Mouse (Mus musculus) c-Kit-positive CD71-positive TER-119-negative erythroid progenitor cells, embryonic 14.5 days (primary cell): ENCODE measurements around the gene Slc39a5.

Experiments used
- DNase-seq: peaks from one replicate; pipeline ENCODE4 v3.0.0-alpha.2; 2013; ENCODE audit warnings: low read depth

Gene Slc39a5

GRCm38 (mm10) chr10:128409692-128410559, 8.9 kb upstream of the Slc39a5 start:
- peak; percentile 98 for DNase-seq

- DNase-seq: peak; percentile 32
Measured at GRCm38 (mm10) chr10:128408591-128409535, 7.8 kb upstream of the Slc39a5 start.

- no peak for DNase-seq
Measured at GRCm38 (mm10) chr10:128403931-128404330, 2.9 kb upstream of the Slc39a5 start.

GRCm38 (mm10) chr10:128401638-128402037, 609 bp upstream of the Slc39a5 start:
- no peak for DNase-seq

GRCm38 (mm10) chr10:128400338-128400737, 691 bp downstream of the Slc39a5 start:
- DNase-seq: no peak

- no peak for DNase-seq
Measured at GRCm38 (mm10) chr10:128397466-128397865, 3.6 kb downstream of the Slc39a5 start.

GRCm38 (mm10) chr10:128396716-128397264, 4.2 kb downstream of the Slc39a5 start:
- DNase-seq: no peak

GRCm38 (mm10) chr10:128396017-128396673, 4.9 kb downstream of the Slc39a5 start:
- no peak for DNase-seq

- DNase-seq: no peak
Measured at GRCm38 (mm10) chr10:128391850-128392249, 9.2 kb downstream of the Slc39a5 start.

- DNase-seq: no peak
Measured at GRCm38 (mm10) chr10:128390366-128390765, 10.7 kb downstream of the Slc39a5 start.

- no peak for DNase-seq
Measured at GRCm38 (mm10) chr10:128389570-128389969, 11.5 kb downstream of the Slc39a5 start.

GRCm38 (mm10) chr10:128388941-128389340, 12.1 kb downstream of the Slc39a5 start:
- no peak for DNase-seq

- DNase-seq: no peak
Measured at GRCm38 (mm10) chr10:128385902-128386301, 15.1 kb downstream of the Slc39a5 start.

GRCm38 (mm10) chr10:128382482-128382881, 18.5 kb downstream of the Slc39a5 start:
- DNase-seq: no peak

GRCm38 (mm10) chr10:128380565-128380964, 20.5 kb downstream of the Slc39a5 start:
- peak; percentile 50 for DNase-seq

GRCm38 (mm10) chr10:128379260-128379659, 21.8 kb downstream of the Slc39a5 start:
- DNase-seq: no peak

GRCm38 (mm10) chr10:128378462-128378861, 22.6 kb downstream of the Slc39a5 start:
- DNase-seq: no peak

- DNase-seq: no peak
Measured at GRCm38 (mm10) chr10:128377940-128378448, 23.0 kb downstream of the Slc39a5 start.

GRCm38 (mm10) chr10:128377222-128377939, 23.6 kb downstream of the Slc39a5 start:
- no peak for DNase-seq

- DNase-seq: peak; percentile 54
Measured at GRCm38 (mm10) chr10:128376455-128377211, 24.4 kb downstream of the Slc39a5 start, which contains the start of gene Ankrd52. TSS of gene Ankrd52 (plus strand) at chr10:128377115.
